Mouse (Mus musculus) yolk sac, embryonic 10.5 days (tissue): ENCODE results near the gene Zfp1.

Experiments used
- DNase-seq: peaks from one replicate; pipeline ENCODE4 v3.0.0-alpha.2; 2017; ENCODE audit warnings: low spot score

Zfp1 gene

GRCm38 (mm10) chr8:111643264-111644141 is at the start of gene Zfp1:
Zfp1 (plus strand) TSS chr8:111643401.
- peak; percentile 94 for DNase-seq

GRCm38 (mm10) chr8:111594044-111594840 is 49.0 kb upstream of the Zfp1 start:
- no peak for DNase-seq

GRCm38 (mm10) chr8:111594951-111595350 is 48.2 kb upstream of the Zfp1 start:
- no peak for DNase-seq

GRCm38 (mm10) chr8:111595712-111596484 is 47.3 kb upstream of the Zfp1 start:
- peak; percentile 28 for DNase-seq

GRCm38 (mm10) chr8:111596485-111596821 is 46.7 kb upstream of the Zfp1 start:
- DNase-seq = no peak

- peak; percentile 29 for DNase-seq
These were observed 45.9 kb upstream of the Zfp1 start for GRCm38 (mm10) chr8:111597310-111597709.

GRCm38 (mm10) chr8:111599707-111600444 is 43.3 kb upstream of the Zfp1 start:
- no peak for DNase-seq

- DNase-seq = no peak
These were observed 41.2 kb upstream of the Zfp1 start for GRCm38 (mm10) chr8:111602050-111602449.

- DNase-seq = no peak
These were observed 38.2 kb upstream of the Zfp1 start for GRCm38 (mm10) chr8:111604986-111605385.

GRCm38 (mm10) chr8:111606961-111607360 is 36.2 kb upstream of the Zfp1 start:
- no peak for DNase-seq

GRCm38 (mm10) chr8:111607414-111607813 is 35.8 kb upstream of the Zfp1 start:
- DNase-seq = no peak

GRCm38 (mm10) chr8:111613181-111613580 is 30.0 kb upstream of the Zfp1 start:
- no peak for DNase-seq

- no peak for DNase-seq
These were observed 28.2 kb upstream of the Zfp1 start for GRCm38 (mm10) chr8:111614786-111615701.

- peak; percentile 38 for DNase-seq
These were observed 25.4 kb upstream of the Zfp1 start for GRCm38 (mm10) chr8:111617812-111618211.

- DNase-seq = no peak
These were observed 24.9 kb upstream of the Zfp1 start for GRCm38 (mm10) chr8:111618273-111618672.

- DNase-seq = no peak
These were observed 23.3 kb upstream of the Zfp1 start for GRCm38 (mm10) chr8:111619936-111620335.

- no peak for DNase-seq
These were observed 21.1 kb upstream of the Zfp1 start for GRCm38 (mm10) chr8:111622104-111622503.

- no peak for DNase-seq
These were observed 20.6 kb upstream of the Zfp1 start for GRCm38 (mm10) chr8:111622553-111622952.

GRCm38 (mm10) chr8:111624081-111624852 is 18.9 kb upstream of the Zfp1 start:
- no peak for DNase-seq

- DNase-seq = no peak
These were observed 18.4 kb upstream of the Zfp1 start for GRCm38 (mm10) chr8:111624853-111625221.
